Mouse (Mus musculus) hindbrain, postnatal 0 days (tissue): ENCODE data around the gene Lrmda. TPM values are rescaled to one million over a fixed set of nuclear protein-coding genes. Genes with fewer than 3 reads are reported as not detected.
A peak's percentile ranks its signal among the peaks of the same experiment; 100 is the strongest.

ENCODE experiments used
- ATAC-seq: fragments of 200-750 bp; cut with Nextera tagmentation; 2 replicates; pipeline ENCODE4 v1.8.0; 2017; ENCODE audit warnings: mild to moderate bottlenecking, moderate TSS enrichment, moderate library complexity
- DNase-seq: peaks from one replicate; pipeline ENCODE4 v3.0.0-alpha.2; 2015; ENCODE audit warnings: low spot score
- H3K27ac ChIP-seq: fragments of 300-500 bp; sonication (generic); 2 replicates; pipeline ENCODE4 v1.5.1; 2014; ENCODE audit warnings: mild to moderate bottlenecking
- H3K27me3 ChIP-seq: fragments of 300-500 bp; sonication (generic); 2 replicates; pipeline ENCODE4 v1.6.1; 2014; ENCODE audit warnings: low read length, mixed read lengths; ENCODE audit not compliant: insufficient read depth
- H3K36me3 ChIP-seq: fragments of 300-500 bp; sonication (generic); 2 replicates; pipeline ENCODE4 v1.6.1; 2014; ENCODE audit warnings: low read length, mixed read lengths; ENCODE audit not compliant: insufficient read depth
- H3K4me1 ChIP-seq: fragments of 300-500 bp; sonication (generic); 2 replicates; pipeline ENCODE4 v1.6.1; 2014; ENCODE audit warnings: antibody characterized with exemption, low read length, mixed read lengths; ENCODE audit not compliant: insufficient read depth
- H3K4me2 ChIP-seq: fragments of 300-500 bp; sonication (generic); 2 replicates; pipeline ENCODE4 v1.6.1; 2014; ENCODE audit warnings: low read depth, mild to moderate bottlenecking, low read length, moderate library complexity, mixed read lengths
- H3K4me3 ChIP-seq: fragments of 300-500 bp; sonication (generic); 2 replicates; pipeline ENCODE4 v1.5.1; 2014; ENCODE audit warnings: low read length
- H3K9ac ChIP-seq: fragments of 300-500 bp; sonication (generic); replicated peaks from 2 replicates; pipeline ENCODE4 v1.6.1; 2014; ENCODE audit warnings: mild to moderate bottlenecking, low read length, moderate library complexity, mixed read lengths
- H3K9me3 ChIP-seq: fragments of 300-500 bp; sonication (generic); 2 replicates; pipeline ENCODE4 v1.6.1; 2016; ENCODE audit warnings: low read length, mixed read lengths
- CTCF ChIP-seq: IDR thresholded peaks from 2 replicates; pipeline ENCODE4 v1.5.1; 2016; ENCODE audit warnings: antibody characterized with exemption, control low read depth, low read depth
- WGBS: fragments of 180-500 bp; shearing (Covaris S2); extraction: QIAGEN DNeasy Blood & Tissue Kit; methylation state at CpG from one replicate; pipeline ENCODE4 v1.1.7; 2014; 5-methylcytosine and 5-hydroxymethylcytosine counted together
- polyA plus RNA-seq: library from polyadenylated mRNA; unstranded; fragments of >200 nt; fragmentation: Nextera tagmentation; extraction: Ambion mirVana; gene quantifications from 2 replicates; pipeline ENCODE4 v1.2.1, GENCODE M21; 2015
- total RNA-seq: library from RNA; depleted of rRNA; stranded (reverse); fragments of >200 nt; gene quantifications from 2 replicates; pipeline ENCODE4 v1.2.3, GENCODE M21; 2014

The Lrmda gene
- total and polyA plus RNA-seq, 2 experiments from 2014 or later, result 0.21 to 0.53 TPM

DNA sequence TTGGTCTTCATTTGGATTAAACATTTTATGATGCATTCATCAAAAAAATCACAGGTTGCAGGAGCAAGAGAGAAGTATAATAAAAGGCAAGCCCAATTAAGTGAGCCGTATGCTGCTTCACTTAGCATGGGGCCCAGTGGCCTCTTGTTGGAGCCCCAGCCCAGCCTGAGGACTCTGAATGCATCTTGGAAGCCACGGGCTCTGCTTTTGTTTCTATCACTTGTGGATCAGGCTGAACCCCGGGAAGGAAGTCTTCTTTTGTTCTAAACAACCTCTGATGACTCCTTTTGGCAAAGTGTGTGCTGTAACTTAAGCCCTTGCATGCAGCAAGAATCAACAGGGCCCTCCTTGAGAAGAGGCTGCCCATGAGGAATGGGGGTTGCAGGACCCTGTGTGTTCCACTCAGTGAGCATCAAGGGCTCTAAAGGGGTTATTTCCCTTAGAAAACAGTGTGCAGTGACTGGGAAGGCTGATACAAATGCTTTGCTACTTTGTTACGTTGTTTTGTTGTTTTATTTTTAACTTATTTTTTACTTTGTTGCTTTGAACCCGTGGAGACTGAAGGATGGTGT, 789.2 kb downstream of the Lrmda start:
- ATAC-seq (peak; percentile 61), DNase-seq (no peak)
- Histone ChIP-seq H3K27me3 (no peaks in the 10 kb centered on the region), H3K27ac (no peak overlapping the region), H3K36me3 (no peaks in the 10 kb centered on the region), H3K4me1 (peaks cover 10% of the 10 kb centered on the region), H3K4me3 (no peak overlapping the region), H3K9me3 (no peaks in the 10 kb centered on the region), H3K9ac (0 out of 2 replicates have a peak overlapping the region, but pooled peaks have one; percentile 24), H3K4me2 (no peak overlapping the region)
- no peak for TF ChIP-seq CTCF
- 37% methylated on average over 5 of the region's 5 CpGs for WGBS

DNA sequence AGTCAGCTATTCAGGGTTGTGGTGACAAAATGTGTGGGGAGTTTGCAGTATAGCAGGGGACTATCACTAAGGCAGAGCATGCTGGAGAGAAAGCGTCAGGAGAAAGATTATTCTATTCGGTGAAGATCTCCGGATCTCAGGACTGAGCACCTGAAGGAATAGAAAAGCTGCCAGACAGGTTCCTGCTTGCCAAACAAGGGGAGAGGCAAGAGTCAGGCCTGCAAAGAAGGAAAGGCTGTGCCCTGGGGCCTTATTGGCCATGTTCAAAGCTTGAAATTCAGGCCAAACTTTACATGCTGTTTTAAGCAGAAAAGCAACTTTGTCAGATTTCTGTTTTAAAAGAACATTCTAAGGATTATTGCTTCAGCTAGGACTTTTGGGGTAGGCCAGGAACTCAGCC, 789.7 kb downstream of the Lrmda start:
- Histone ChIP-seq H3K27me3 (no peaks in the 10 kb centered on the region), H3K9me3 (no peaks in the 10 kb centered on the region), H3K9ac (no peak overlapping the region), H3K4me3 (no peak overlapping the region), H3K36me3 (no peaks in the 10 kb centered on the region), H3K4me1 (peaks cover 10% of the 10 kb centered on the region), H3K27ac (no peak overlapping the region), H3K4me2 (no peak overlapping the region)
- 58% methylated on average over 3 of the region's 3 CpGs for WGBS
- DNase-seq (no peak), ATAC-seq (no peak)
- TF ChIP-seq CTCF, result no peak

DNA sequence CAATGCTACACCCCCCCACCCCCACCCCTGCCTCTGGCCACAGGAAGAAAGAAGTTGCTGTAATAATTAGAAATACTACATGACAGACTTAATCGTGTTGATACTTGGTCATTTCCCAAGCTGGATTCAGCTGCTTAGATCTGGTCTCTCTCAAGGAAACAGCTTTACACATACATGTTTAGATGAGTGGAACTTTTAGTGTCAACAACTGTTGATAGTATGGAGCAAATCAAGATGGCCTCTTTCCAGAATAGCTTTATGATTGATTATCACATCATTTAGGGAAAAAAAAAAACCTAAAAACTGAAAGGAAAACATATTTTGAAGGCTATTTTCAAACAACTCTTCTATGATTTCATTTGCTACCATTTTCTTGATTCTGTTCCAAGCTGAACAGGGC, 791.0 kb downstream of the Lrmda start:
- H3K27ac ChIP-seq, result no peak overlapping the region
- no peak overlapping the region for H3K4me3 ChIP-seq
- H3K27me3 ChIP-seq, result no peaks in the 10 kb centered on the region
- no peak for ATAC-seq
- no peaks in the 10 kb centered on the region for H3K9me3 ChIP-seq
- peaks cover 10% of the 10 kb centered on the region for H3K4me1 ChIP-seq
- no peak for TF ChIP-seq CTCF
- no peak for DNase-seq
- no peaks in the 10 kb centered on the region for H3K36me3 ChIP-seq
- no peak overlapping the region for H3K4me2 ChIP-seq
- H3K9ac ChIP-seq, result no peak overlapping the region
- 64% methylated on average over 1 of the region's 1 CpGs for WGBS

DNA sequence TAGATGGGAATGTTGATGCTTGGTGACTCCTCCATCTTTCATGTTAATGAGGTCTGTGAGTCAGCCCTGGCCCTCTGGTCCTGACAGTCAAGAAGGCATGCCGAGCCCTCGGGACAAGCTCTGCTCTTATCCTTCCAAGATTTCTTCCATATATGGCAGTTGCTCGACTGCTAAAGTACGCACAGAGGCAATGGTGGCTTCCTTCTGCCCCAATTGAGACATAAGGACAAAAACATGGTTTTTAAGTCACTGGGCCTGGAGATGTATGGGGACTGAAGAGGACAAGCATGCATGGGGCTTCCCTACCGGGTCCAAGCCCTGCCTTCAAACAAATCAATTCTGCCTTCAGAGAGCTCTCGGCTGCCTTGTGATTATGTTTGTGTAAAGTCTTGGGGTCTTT, 793.3 kb downstream of the Lrmda start:
- no peak overlapping the region for H3K9ac ChIP-seq
- H3K27me3 ChIP-seq, result no peaks in the 10 kb centered on the region
- no peak overlapping the region for H3K27ac ChIP-seq
- H3K4me1 ChIP-seq, result peaks cover 7% of the 10 kb centered on the region
- H3K9me3 ChIP-seq, result no peaks in the 10 kb centered on the region
- H3K4me2 ChIP-seq, result no peak overlapping the region
- WGBS, result 47% methylated on average over 6 of the region's 6 CpGs
- DNase-seq (no peak), ATAC-seq (no peak)
- no peak for TF ChIP-seq CTCF
- no peaks in the 10 kb centered on the region for H3K36me3 ChIP-seq
- no peak overlapping the region for H3K4me3 ChIP-seq

DNA sequence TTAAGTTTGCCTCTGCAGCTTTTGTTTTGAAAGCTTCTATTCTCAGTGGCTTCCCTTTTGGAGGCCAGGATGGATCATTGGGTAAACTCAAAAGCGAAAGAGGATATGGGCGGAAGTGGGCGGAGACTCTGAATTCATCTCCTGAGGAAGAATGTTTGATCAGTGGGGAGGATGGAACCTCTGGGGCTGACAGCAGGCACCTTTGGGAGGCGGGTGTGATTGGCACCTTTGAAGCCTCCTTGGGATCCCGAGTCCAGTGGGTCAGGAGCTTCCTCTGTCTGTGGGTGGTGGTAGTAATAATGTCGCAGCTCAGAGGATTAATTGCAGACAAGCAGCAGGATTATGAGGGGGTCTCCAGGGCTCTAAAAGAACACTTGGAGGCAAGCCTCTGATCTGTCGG, 793.9 kb downstream of the Lrmda start:
- Histone ChIP-seq H3K4me2 (no peak overlapping the region), H3K9me3 (no peaks in the 10 kb centered on the region), H3K36me3 (no peaks in the 10 kb centered on the region), H3K27me3 (no peaks in the 10 kb centered on the region), H3K4me1 (0 out of 2 replicates have a peak, but pooled peaks cover 4% of the 10 kb centered on the region), H3K4me3 (no peak overlapping the region), H3K27ac (no peak overlapping the region), H3K9ac (no peak overlapping the region)
- TF ChIP-seq CTCF, result no peak
- ATAC-seq (no peak), DNase-seq (no peak)
- WGBS, result 26% methylated on average over 7 of the region's 7 CpGs

DNA sequence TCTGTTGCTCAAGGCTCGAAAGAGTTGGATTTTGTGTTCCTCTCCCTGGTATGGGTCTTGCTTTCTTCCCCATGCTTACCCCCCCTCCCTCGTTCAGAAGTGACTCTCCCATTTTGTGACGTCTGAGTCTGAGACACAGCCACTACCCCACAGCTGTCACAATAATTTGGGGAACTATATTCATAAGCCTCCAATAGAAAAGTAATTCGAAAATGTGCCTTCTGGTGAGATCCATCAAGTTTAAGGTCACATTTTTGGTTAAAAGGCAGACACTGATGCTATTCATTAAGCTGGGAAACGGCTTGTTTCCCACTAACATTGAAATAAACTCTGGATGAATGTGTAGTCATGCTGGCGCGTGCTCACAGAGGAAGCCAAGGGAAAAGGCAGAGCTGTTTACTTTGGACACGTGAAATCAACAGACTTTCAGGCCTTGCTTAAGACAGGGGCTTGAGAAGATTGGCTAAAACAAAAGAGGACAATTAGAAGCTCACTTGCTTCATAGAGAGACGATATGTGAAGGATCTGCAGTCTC, 795.4 kb downstream of the Lrmda start:
- DNase-seq (no peak), ATAC-seq (no peak)
- Histone ChIP-seq H3K9me3 (no peaks in the 10 kb centered on the region), H3K27ac (no peak overlapping the region), H3K4me2 (no peak overlapping the region), H3K9ac (no peak overlapping the region), H3K27me3 (no peaks in the 10 kb centered on the region), H3K4me3 (no peak overlapping the region), H3K4me1 (0 out of 2 replicates have a peak, but pooled peaks cover 4% of the 10 kb centered on the region), H3K36me3 (no peaks in the 10 kb centered on the region)
- no peak for TF ChIP-seq CTCF
- WGBS, result 51% methylated on average over 9 of the region's 9 CpGs
